Mouse (Mus musculus): Measurements from ENCODE around the gene Cd28. TPM values are rescaled to one million over a fixed set of nuclear protein-coding genes. Genes with fewer than 3 reads are reported as not detected.

Gene Cd28
- polyA plus RNA-seq, 1 experiment: 0.91 TPM

GRCm38 (mm10) chr1:60748286-60748685, 31.7 kb downstream of the Cd28 start:
- no peaks in the 10 kb centered on the region for H3K9me3 ChIP-seq
- peaks cover 3% of the 10 kb centered on the region for H3K27me3 ChIP-seq (replicated peaks)
- peak overlapping the region; percentile 81 for H3K4me3 ChIP-seq (replicated peaks)
- peaks cover 15% of the 10 kb centered on the region for H3K36me3 ChIP-seq (replicated peaks; ENCODE audit: low read length)
- no peak for TF ChIP-seq FLI1 (IDR thresholded peaks at IDR 0.05; ENCODE audit: low read length)
- no peak for TF ChIP-seq GATA1 (IDR thresholded peaks at IDR 0.05; ENCODE audit: borderline replicate concordance, low read length)
- peaks cover 22% of the 10 kb centered on the region for H3K4me1 ChIP-seq

- no peaks in the 10 kb centered on the region for H3K9me3 ChIP-seq
- TF ChIP-seq GATA1 (IDR thresholded peaks at IDR 0.05; ENCODE audit: borderline replicate concordance, low read length): no peak
- no peak for TF ChIP-seq FLI1 (IDR thresholded peaks at IDR 0.05; ENCODE audit: low read length)
- H3K4me1 ChIP-seq: peaks cover 23% of the 10 kb centered on the region
- peaks cover 17% of the 10 kb centered on the region for H3K36me3 ChIP-seq (replicated peaks; ENCODE audit: low read length)
- peak overlapping the region; percentile 81 for H3K4me3 ChIP-seq (replicated peaks)
- H3K27me3 ChIP-seq (replicated peaks): no peaks in the 10 kb centered on the region
Observed at GRCm38 (mm10) chr1:60748936-60749335, 32.3 kb downstream of the Cd28 start.

- Histone ChIP-seq H3K36me3 (replicated peaks; ENCODE audit: low read length) (peaks cover 20% of the 10 kb centered on the region), H3K27me3 (replicated peaks) (no peaks in the 10 kb centered on the region), H3K4me3 (replicated peaks) (peak overlapping the region; percentile 81), H3K9me3 (no peaks in the 10 kb centered on the region), H3K4me1 (peaks cover 24% of the 10 kb centered on the region)
- TF ChIP-seq FLI1 (IDR thresholded peaks at IDR 0.05; ENCODE audit: low read length): no peak
- no peak for TF ChIP-seq GATA1 (IDR thresholded peaks at IDR 0.05; ENCODE audit: borderline replicate concordance, low read length)
Observed at GRCm38 (mm10) chr1:60749346-60749840, 32.8 kb downstream of the Cd28 start.

GRCm38 (mm10) chr1:60750201-60750765, 33.7 kb downstream of the Cd28 start:
- H3K9me3 ChIP-seq: no peaks in the 10 kb centered on the region
- no peaks in the 10 kb centered on the region for H3K27me3 ChIP-seq (replicated peaks)
- TF ChIP-seq FLI1 (IDR thresholded peaks at IDR 0.05; ENCODE audit: low read length) (no peak), GATA1 (IDR thresholded peaks at IDR 0.05; ENCODE audit: borderline replicate concordance, low read length) (no peak)
- H3K36me3 ChIP-seq (replicated peaks; ENCODE audit: low read length): peaks cover 20% of the 10 kb centered on the region
- H3K4me1 ChIP-seq: peaks cover 24% of the 10 kb centered on the region
- H3K4me3 ChIP-seq (replicated peaks): no peak overlapping the region

GRCm38 (mm10) chr1:60751011-60751410, 34.4 kb downstream of the Cd28 start:
- peaks cover 24% of the 10 kb centered on the region for H3K4me1 ChIP-seq
- H3K4me3 ChIP-seq (replicated peaks): no peak overlapping the region
- no peaks in the 10 kb centered on the region for H3K9me3 ChIP-seq
- H3K36me3 ChIP-seq (replicated peaks; ENCODE audit: low read length): peaks cover 20% of the 10 kb centered on the region
- no peaks in the 10 kb centered on the region for H3K27me3 ChIP-seq (replicated peaks)
- TF ChIP-seq GATA1 (IDR thresholded peaks at IDR 0.05; ENCODE audit: borderline replicate concordance, low read length): no peak
- TF ChIP-seq FLI1 (IDR thresholded peaks at IDR 0.05; ENCODE audit: low read length): no peak

GRCm38 (mm10) chr1:60752986-60753385, 36.4 kb downstream of the Cd28 start:
- TF ChIP-seq GATA1 (IDR thresholded peaks at IDR 0.05; ENCODE audit: borderline replicate concordance, low read length) (no peak), FLI1 (IDR thresholded peaks at IDR 0.05; ENCODE audit: low read length) (no peak)
- Histone ChIP-seq H3K4me3 (replicated peaks) (no peak overlapping the region), H3K27me3 (replicated peaks) (no peaks in the 10 kb centered on the region), H3K36me3 (replicated peaks; ENCODE audit: low read length) (peaks cover 20% of the 10 kb centered on the region), H3K4me1 (peaks cover 21% of the 10 kb centered on the region), H3K9me3 (no peaks in the 10 kb centered on the region)

GRCm38 (mm10) chr1:60753981-60754380, 37.4 kb downstream of the Cd28 start:
- H3K36me3 ChIP-seq (replicated peaks; ENCODE audit: low read length): peaks cover 20% of the 10 kb centered on the region
- no peaks in the 10 kb centered on the region for H3K27me3 ChIP-seq (replicated peaks)
- no peak for TF ChIP-seq FLI1 (IDR thresholded peaks at IDR 0.05; ENCODE audit: low read length)
- no peak for TF ChIP-seq GATA1 (IDR thresholded peaks at IDR 0.05; ENCODE audit: borderline replicate concordance, low read length)
- H3K4me1 ChIP-seq: peaks cover 24% of the 10 kb centered on the region
- peak overlapping the region; percentile 44 for H3K4me3 ChIP-seq (replicated peaks)
- H3K9me3 ChIP-seq: no peaks in the 10 kb centered on the region

- no peaks in the 10 kb centered on the region for H3K9me3 ChIP-seq
- no peaks in the 10 kb centered on the region for H3K27me3 ChIP-seq (replicated peaks)
- no peak overlapping the region for H3K4me3 ChIP-seq (replicated peaks)
- peaks cover 14% of the 10 kb centered on the region for H3K36me3 ChIP-seq (replicated peaks; ENCODE audit: low read length)
- H3K4me1 ChIP-seq: peaks cover 31% of the 10 kb centered on the region
- no peak for TF ChIP-seq FLI1 (IDR thresholded peaks at IDR 0.05; ENCODE audit: low read length)
- TF ChIP-seq GATA1 (IDR thresholded peaks at IDR 0.05; ENCODE audit: borderline replicate concordance, low read length): no peak
Observed at GRCm38 (mm10) chr1:60755391-60756243, 39.0 kb downstream of the Cd28 start.

GRCm38 (mm10) chr1:60757631-60758030, 41.0 kb downstream of the Cd28 start:
- peaks cover 26% of the 10 kb centered on the region for H3K4me1 ChIP-seq
- peaks cover 10% of the 10 kb centered on the region for H3K36me3 ChIP-seq (replicated peaks; ENCODE audit: low read length)
- H3K9me3 ChIP-seq: no peaks in the 10 kb centered on the region
- H3K4me3 ChIP-seq (replicated peaks): no peak overlapping the region
- H3K27me3 ChIP-seq (replicated peaks): no peaks in the 10 kb centered on the region
- no peak for TF ChIP-seq GATA1 (IDR thresholded peaks at IDR 0.05; ENCODE audit: borderline replicate concordance, low read length)

- peaks cover 15% of the 10 kb centered on the region for H3K36me3 ChIP-seq (replicated peaks; ENCODE audit: low read length)
- no peaks in the 10 kb centered on the region for H3K9me3 ChIP-seq
- H3K27me3 ChIP-seq (replicated peaks): no peaks in the 10 kb centered on the region
- peaks cover 27% of the 10 kb centered on the region for H3K4me1 ChIP-seq
- no peak overlapping the region for H3K4me3 ChIP-seq (replicated peaks)
- no peak for TF ChIP-seq GATA1 (IDR thresholded peaks at IDR 0.05; ENCODE audit: borderline replicate concordance, low read length)
- no peak for TF ChIP-seq FLI1 (IDR thresholded peaks at IDR 0.05; ENCODE audit: low read length)
Observed at GRCm38 (mm10) chr1:60758226-60758625, 41.6 kb downstream of the Cd28 start.

Measured in megakaryocyte, embryonic 14.5 days (primary cell).